Mouse (Mus musculus): ENCODE measurements around the gene Cldn13. TPM values are rescaled to one million over a fixed set of nuclear protein-coding genes. Genes with fewer than 3 reads are reported as not detected.

Gene Cldn13
- 10 to 100 TPM in 1 of 2 experiments, 1 to 10 TPM in 1; 4.0 to 17.5 TPM for total RNA-seq (2023)

DNA sequence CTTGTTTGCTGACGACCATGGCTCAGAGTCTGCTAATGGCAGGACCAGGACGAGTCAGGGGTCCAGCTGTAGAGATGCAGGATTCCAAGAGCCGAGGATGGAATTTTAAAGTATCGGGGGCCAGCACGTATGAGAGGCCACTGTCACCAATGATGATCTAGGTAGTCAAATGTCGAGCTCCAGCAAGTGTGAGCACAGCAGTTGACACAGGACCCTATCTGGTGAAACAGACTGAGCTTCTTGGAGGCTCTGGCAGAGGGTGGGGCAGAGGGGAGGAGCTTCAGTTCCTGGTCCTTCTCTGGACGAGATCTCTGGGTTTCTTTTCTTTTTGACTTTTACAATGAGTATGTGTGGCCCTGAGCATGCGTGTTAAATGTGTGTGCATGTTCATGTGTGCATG lies at the start of gene Cldn13:
Cldn13 (minus strand) TSS at position 216 of the 400 bp plus-strand sequence.

DNA sequence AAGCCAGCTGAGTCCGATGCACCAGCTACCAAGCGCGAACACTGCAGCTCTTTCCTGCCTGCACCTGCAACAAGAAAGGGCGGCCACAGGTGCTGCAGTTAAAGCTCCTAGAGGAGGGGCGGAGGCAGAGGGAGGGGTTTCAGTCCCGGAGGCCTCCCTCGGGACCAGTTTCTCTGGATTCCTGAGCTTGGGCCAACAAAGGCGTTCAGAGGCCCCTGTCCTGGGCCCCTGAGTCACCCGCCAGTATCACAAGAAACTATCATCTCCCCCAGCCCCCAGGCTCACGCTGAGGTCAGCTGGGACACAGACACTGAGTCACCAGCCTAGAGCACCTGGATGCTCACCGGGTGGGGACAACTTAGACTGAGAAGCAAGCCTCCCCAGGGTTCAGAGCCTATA lies 31.5 kb upstream of the Cldn13 start, which contains the start of gene Cldn4:
Cldn4 (minus strand) TSS at position 78 of the 399 bp plus-strand sequence.

GRCm38 (mm10) chr5:134932179-134932902 lies 17.0 kb upstream of the Cldn13 start, which contains the start of gene Mettl27:
Gene Mettl27, plus strand, starts transcription at chr5:134932368.

DNA sequence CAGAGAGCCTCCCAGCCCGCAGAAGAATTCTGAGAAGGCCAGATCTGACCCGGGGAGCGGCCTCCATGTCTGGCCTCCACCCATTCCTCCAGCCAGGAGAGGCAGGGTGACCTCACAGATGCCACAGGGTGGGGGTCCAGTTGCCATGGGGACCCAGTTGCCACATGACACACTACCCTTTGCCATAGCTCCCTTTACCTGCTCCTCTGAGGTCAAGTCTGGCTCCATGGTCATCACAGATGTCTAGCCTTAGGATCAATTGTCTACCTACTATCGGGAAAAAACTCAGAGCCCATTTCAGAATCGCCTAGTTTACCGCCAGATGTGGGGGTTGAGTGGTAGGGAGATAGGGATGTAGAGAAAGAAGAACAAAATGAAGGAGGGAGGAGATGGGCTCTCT lies 8.7 kb downstream of the Cldn13 start, which contains the start of gene Tmem270:
Tmem270 (minus strand) TSS at position 101 of the 400 bp plus-strand sequence.

Other genes starting within 250 kb of the Cldn13 start
- gene Limk1, start 226.9 kb downstream of the Cldn13 start, total RNA-seq (2023): 10 to 100 TPM in 1 of 2 experiments, 1 to 10 TPM in 1; 7.4 to 11.5 TPM
- gene Eln, start 168.2 kb downstream of the Cldn13 start, total RNA-seq (2023): not detected
- not detected for gene Tmem270, start 8.8 kb downstream of the Cldn13 start, total RNA-seq (2023)
- 1 to 10 TPM; 1.6 to 3.0 TPM for gene Mettl27, start 16.8 kb upstream of the Cldn13 start, total RNA-seq (2023)
- not detected for gene Cldn4, start 31.4 kb upstream of the Cldn13 start, total RNA-seq (2023)
- gene Cldn3, start 70.7 kb upstream of the Cldn13 start, total RNA-seq (2023): not detected
- gene Abhd11, start 93.6 kb upstream of the Cldn13 start, total RNA-seq (2023): 10 to 100 TPM; 22.7 to 26.3 TPM
- under 1 TPM; 0.22 to 0.27 TPM for gene Stx1a, start 108.0 kb upstream of the Cldn13 start, total RNA-seq (2023)
- gene Dnajc30, start 148.7 kb upstream of the Cldn13 start, total RNA-seq (2023): 10 to 100 TPM; 13.2 to 16.1 TPM
- gene Bud23, start 149.4 kb upstream of the Cldn13 start, total RNA-seq (2023): 10 to 100 TPM; 29.6 to 34.5 TPM
- gene Vps37d, start 162.7 kb upstream of the Cldn13 start, total RNA-seq (2023): under 1 TPM in 1 of 2 experiments, not detected in 1; 0.31 TPM
- gene Mlxipl, start 174.4 kb upstream of the Cldn13 start, total RNA-seq (2023): under 1 TPM; 0.24 to 0.49 TPM
- 10 to 100 TPM; 10.6 to 11.1 TPM for gene Tbl2, start 234.1 kb upstream of the Cldn13 start, total RNA-seq (2023)

All from neutrophil, adult 59 days (primary cell).